Mouse (Mus musculus) layer of hippocampus, adult 9-11 months (tissue): ENCODE measurements around the gene Cox14.
A peak's percentile ranks its signal among the peaks of the same experiment; 100 is the strongest.
"Not testable (repeated sequence)": the region's sequence is repeated elsewhere in the genome, so short reads cannot be mapped to it uniquely, and the experiment has no call there.

ENCODE experiments used
- DNase-seq: peaks from one replicate; pipeline ENCODE4 v3.0.0; 2022

Gene Cox14

DNA sequence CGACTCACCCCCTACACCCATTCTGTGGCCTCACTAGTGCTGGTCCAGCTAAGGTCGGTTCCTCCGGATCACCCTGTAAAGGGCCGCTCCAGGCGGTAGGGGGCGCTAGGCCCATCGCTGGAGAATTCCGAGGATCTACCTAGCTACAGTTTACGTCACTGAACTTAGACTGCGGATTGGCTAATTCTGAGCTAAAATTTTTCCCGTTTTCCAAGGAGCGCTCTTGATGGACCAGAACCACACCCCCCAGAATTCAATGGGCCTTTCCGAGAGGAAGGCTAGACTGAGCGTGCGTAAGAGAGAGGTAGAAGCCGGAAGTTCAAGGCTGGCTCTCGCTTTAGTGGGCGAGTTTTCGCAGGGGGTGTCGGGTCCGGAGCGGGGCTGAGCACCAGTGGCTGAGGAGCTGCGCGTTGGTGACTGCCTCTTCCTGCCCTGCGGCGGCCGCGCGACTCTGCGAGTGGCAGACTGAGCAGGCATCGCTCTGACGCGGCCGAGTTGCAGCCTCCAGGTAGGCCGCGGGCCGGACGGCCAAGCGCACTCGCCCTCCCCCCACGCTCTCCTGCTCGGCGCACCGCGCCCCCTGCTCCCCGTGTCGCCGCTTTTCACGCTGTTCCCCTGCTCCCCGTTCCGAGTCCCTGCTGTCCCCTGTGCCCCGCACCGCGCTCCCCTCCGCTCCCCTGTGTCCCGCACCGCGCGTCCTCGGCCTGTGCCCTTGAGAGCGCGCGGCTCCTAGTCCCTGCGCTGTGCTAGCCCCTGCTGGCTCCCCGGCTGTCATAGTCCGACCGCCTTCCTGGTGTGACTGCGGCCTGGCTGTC lies at the start of gene Cox14:
Gene Cox14, plus strand, starts transcription at position 278 of the 815 bp plus-strand sequence.
- peak; percentile 98 for DNase-seq

DNA sequence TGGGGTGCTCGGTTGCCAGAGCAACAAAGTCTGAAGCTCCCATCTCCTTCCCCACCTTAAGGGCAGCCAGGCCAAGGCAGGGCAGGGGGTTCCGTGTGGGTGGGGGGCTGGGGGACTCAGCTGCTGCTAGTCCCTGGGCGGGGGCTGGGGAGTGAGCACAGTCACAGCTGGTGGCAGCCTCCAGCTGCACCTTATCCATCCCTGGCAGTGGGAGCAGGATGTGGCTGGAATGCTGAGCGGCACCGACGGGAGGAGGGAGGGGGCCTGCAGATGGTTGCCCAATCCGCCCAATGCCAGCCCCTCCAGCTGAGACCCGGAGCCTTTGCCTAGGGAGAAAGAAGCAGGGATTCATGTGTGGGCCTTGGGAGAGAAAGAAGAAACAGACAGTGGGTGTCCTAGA lies 48.3 kb upstream of the Cox14 start:
- no peak for DNase-seq

DNA sequence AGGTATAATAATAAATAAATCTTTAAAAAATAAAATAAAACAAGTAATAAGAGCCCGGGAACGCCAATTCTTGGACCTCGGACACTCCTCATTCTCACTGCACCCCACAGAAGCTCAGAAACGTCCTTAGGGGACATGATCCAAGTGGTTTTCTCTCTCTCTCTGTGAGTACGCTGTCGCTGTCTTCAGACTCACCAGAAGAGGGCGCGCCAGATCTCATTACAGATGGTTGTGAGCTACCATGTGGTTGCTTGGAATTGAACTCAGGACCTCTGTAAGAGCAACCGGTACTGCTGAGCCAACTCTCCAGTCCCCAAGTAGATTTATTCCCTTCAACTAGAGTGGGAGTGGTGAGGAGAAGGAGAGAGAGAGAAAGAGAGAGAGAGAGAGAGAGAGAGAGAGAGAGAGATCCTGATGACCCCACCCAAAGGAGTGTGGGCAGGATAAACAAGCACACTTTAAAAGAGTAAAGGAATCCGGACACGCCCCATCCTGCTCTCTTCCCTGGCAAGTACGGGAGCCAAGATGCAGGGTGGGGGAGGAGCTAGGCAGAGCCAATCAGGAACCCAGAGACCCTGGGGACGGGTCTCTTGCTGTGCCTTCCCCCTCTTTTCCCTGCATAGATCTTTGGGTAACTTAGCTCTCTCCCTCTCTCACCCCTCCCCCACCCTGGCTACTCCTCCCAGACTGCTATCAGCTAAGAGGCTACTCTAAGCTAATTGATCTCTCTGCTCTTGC lies 47.2 kb upstream of the Cox14 start:
- no peak for DNase-seq

DNA sequence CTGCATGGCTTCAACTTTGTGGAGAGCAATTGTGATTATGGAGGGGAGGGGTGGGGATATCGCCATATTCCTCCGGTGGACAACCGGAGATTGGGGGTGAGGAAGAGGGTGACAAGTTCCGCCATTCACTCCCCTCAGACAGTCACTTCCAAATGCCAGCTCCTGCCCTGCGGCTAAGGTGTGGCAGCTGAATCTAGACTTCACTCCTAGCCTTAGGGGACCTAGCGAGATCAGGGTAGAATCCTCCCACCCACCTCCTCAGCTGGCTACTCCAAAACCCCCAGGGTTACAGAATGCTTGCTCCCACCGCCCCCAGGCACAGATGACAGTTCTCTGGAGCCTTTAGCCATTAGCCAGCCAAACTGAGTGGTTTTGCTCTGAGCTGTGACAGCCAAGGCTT lies 46.4 kb upstream of the Cox14 start:
- DNase-seq, result no peak

DNA sequence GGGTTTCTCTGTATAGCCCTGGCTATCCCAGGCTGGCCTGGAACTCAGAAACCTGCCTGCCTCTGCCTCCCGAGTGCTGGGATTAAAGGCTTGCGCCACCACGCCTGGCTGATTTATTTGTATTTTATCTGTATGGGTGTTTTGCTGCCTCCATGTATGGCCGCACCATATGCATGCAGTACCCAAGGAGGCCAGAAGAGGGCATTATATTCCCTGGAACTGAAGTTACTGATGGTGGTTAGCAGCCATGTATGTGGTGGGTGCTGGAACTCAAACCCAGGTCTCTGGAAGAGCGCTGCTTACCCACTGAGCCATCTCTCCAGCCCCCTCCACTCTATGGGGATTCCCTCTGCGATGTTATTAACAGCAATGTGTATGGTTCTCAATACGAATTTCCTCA lies 42.5 kb upstream of the Cox14 start:
- DNase-seq, result no peak

DNA sequence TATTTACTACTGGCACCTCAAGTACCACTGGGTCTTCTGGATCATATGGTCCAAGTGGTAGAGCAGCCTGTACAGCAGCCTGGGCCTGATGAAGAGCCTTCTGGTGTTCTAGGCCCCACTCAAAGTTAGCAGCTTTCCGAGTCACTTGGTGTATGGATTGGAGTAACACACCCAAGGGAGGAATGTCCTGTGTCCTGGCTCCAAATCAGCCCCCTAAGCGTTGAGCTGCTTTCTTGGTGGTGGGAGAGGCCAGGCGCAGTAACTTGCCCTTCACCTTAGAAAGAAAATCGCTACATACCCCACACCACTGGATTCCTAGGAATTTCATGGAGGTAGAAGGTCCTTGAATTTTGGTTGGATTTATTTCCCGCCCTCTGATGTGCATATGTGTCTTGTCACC lies 41.3 kb upstream of the Cox14 start:
- no peak for DNase-seq

DNA sequence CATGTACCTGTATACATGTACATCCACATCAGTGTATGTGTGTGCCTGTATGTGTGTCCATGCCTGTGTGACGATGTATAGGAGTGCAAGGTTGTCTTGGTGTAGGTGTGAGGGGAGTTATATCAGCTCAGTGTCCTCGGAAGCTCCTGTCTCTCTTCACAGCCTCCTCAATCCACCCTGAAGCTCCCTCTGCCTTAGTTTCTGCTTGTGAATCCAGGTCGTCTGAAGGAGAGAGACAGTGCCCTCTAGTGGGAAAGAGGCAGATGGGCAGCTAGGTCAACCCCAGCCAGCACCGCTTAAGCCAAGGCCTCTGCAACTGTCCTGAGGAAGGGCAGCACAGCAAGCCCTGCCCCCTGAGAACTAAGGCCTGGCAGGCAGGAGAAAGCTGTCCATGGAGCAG lies 36.7 kb upstream of the Cox14 start:
- DNase-seq, result no peak

DNA sequence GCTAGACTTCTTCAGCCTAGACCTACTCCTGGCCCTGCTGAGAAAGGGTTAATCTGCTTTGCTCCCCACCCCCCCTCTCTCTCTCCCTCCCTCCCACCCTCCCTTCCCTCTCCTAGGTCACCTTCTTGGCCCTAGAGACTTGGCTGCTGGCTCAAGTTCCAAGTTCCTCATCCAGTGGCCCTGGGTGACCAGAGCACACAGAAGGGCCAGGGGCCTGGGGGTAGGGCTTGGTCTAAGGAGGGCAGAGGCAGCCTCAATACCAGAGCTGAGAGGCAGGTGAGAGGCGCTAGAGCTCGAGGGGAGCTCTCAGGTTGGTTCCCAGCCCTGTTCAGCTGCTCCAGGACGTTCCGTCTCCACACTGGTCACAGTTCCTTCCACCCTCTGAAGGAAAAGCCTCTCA lies 34.5 kb upstream of the Cox14 start:
- DNase-seq, result no peak

DNA sequence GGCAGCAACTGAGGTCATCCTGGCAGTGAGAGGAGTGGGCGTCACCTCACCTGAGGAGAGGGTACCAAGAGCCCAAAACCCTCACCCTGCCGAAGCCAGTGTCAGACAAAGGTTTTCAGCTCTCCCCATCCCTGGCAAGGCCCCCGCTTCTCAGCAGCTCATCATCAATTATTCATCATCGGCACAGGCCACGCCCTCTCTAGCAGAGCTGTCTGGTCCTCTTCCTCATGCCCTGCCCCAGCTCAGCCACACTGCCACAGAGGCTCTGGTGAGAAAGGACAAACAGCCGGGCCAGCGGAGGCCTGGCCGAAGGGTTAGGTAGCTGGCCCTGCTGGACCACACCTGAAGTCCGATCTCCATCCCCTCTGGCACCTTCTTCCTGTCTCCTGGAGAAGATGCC lies 33.4 kb upstream of the Cox14 start:
- no peak for DNase-seq

DNA sequence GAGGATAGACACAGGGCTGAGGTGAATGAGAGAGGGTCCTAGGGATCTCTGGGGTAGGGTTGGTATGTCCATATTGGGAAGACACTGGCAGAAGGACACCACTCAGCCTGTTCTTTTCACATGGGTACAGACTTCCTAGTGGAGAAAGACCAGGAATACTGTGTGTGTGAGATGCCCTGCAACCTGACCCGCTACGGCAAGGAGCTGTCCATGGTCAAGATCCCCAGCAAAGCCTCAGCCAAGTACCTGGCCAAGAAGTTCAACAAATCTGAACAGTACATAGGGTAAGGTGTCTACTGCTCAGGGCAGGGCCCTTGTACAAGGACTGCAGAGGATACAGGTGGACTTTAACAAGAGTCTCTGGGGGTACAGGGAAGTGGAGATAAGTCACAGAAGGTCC lies 28.1 kb upstream of the Cox14 start:
- no peak for DNase-seq

DNA sequence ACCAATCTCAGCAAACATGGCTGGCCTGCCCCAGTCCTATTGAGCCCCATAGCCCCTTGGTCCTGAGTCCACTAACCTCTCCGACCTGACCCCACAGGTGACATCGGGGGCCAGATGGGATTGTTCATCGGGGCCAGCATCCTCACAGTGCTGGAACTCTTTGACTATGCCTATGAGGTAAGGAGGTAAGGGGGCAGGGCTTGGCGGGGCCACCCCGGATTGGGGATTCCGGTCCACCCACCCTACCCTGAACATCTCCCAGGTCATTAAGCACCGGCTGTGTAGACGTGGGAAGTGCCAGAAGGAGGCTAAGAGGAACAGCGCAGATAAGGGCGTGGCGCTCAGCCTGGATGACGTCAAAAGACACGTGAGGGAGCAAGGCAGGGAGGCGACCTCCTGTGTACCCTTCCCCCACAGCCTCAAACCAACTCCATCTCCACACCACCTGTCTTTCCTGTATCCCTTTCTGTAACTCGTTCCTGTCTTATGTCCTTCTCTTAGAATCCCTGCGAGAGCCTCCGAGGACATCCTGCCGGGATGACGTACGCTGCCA lies 26.8 kb upstream of the Cox14 start:
- DNase-seq, result no peak

DNA sequence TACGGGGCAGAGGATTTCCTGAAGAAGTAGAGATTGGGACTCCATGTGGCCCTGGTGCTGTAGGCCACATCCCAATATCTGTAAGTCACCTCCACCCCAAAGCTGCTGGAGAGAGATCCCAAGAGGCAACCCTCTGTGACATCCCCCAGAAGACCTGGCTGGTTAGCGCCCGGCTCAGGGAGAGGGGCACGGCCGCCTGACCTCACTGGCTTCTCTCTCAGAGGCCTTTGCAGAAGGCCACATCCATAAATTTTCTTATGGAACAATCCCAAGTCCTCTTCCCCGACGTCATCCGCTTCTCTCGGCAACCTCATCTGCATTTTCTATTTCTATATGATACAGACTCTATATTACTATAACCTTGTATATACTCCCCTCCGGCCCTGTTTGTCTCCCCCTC lies 25.7 kb upstream of the Cox14 start:
- no peak for DNase-seq

DNA sequence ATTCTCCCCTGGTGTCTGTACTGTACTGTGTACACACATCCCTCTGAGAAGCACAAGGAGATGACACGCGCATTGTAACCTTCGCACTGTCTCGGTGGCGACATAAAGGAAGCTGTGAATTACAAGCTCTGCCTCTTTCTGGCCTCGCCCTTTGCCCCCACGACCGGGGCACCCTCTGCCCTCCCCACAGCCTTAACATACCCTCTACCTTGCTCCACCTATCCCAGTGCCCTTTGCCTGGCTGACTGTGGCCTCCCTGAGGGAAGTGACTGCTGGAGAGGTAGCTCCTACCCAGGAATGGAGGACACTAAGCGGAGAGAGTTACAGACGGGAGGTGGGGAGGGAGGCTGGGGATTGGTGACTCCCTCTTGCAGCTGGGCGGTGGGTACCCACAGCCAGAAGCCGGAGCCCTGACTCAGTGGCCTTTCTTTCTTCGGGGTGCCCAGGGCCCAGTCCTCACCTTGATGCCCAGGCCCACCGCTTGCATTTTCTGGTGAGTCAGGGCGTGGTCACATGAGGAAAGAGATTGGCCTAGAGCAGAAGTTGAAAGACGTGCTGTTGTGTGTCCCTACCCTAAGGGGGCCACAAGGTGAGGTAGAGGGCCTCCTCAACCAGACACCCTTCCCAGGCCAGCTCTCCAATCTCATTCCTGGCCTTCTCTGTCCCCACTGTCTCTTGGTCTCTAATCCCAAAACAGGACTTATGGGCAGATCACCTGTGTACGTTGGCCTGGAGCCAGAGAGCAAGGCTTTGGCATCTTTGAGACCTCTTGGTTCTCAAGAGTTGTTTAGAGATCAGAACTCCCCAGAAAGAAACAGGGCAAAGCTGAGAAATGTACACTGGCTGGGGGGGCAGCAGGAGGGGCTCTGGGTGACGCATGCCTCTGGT lies 25.0 kb upstream of the Cox14 start:
- DNase-seq, result no peak

DNA sequence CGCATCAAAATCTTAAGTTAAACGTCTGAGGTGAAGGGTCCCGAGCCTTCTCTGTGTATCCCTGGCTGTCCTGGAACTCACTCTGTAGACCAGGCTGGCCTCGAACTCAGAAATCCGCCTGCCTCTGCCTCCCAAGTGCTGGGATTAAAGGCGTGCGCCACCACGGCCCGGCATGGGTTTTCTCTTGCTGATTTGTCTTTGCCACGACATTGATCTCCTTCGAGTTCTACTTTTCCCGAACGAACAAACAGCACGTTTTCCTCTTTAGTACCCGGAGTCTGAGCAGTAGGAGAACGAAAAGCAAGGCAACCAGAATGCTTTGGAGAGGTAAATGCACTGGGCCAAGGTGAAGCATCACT lies 23.8 kb upstream of the Cox14 start:
- not testable (repeated sequence) for DNase-seq

DNA sequence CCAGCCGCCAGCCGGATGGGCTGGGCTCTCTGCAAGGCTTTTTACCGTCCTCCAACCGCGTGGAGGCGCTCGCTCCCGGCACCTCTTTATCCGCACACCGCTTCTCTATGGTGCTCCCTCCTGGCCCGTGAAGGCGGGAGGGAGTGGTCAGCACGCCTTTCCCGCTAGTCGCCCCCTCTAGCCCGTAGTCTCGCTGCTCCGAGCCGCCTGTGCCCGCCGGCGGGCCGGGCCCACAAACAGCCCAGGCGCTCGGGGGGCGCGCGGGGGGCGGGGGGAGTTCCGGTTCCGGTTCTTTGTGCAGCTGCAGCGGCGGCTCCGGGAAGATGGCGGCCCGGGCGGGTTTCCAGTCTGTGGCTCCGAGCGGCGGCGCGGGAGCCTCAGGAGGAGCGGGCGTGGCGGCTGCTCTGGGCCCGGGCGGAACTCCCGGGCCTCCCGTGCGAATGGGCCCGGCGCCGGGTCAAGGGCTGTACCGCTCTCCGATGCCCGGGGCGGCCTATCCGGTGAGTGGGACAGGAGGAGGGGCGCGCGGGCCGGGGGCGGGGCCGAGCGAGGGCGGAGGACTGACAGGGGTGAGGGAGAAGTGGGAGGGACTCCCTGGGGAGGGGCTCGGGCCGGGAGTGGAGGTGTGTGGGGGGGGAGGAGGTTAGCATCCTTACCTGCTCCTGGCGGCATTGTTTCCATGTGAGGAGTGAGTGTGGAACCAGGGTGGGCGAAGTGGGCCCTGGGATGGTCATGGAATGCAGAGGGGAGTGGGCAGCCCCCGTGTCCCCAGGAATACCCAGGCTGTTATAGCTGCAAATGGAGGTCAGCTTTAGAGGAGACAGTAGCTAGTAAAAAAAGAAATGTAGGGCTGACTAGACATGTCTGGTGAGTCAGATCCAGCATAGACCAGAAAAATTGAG lies 23.2 kb upstream of the Cox14 start, which contains the start of gene Smarcd1:
Gene Smarcd1, plus strand, starts transcription at position 131 of the 902 bp plus-strand sequence.
- DNase-seq, result peak; percentile 94

DNA sequence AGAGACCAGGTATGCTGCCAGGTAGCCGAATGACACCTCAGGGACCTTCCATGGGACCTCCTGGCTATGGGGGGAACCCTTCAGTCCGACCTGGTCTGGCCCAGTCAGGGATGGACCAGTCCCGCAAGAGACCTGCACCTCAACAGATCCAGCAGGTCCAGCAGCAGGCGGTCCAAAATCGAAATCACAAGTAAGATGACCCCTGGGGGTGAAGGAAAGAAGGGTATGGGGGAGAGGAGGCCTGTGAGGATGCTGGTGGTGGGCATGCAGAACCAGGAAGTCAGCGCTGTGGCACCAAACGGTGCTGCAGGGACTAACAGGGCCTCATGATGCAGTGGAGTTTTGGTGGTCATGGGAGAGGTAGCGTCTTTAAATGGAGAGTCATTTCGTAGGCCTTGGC lies 22.3 kb upstream of the Cox14 start:
- DNase-seq, result no peak

DNA sequence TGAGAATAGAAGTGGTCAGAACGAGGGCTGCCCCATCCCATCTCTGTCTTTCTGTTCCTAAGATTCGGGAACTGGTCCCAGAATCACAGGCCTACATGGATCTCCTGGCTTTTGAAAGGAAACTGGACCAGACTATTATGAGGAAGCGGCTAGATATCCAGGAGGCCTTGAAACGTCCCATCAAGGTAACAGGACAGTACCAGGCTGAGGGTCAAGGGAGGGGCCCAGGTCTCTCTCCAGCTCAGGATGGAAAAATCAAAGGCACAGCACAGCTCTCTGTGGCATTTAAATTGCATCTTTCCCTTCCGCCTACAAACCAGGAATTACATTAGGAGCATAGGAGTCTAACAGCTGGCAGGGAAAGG lies 21.8 kb upstream of the Cox14 start:
- no peak for DNase-seq

DNA sequence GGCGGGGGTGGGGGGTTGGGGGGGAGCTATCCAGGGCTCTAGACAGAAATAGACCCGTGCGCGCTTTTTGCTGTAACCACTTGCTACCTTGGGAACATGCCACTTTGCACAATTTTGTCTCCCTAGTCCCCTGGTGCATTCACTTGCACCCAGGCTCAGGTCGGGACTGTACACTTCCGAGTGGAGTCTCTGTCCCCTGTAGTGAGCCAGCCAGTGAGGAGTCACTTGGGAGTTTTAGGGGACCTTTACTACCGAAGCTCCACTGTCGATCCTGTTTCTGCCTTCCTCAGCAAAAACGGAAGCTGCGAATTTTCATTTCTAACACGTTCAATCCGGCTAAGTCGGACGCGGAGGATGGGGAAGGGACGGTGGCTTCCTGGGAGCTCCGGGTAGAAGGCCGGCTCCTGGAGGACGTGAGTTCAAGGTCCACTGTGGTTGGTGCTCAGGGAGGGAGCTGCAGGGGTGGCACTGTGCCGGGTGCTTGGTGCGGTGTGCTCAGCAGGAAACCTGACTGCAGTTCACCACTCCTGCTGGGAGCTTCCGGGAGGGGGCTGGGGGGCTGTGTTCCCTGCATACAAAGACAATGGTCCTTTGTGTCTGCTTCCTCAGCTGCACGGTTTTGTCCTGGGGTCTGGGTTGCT lies 21.3 kb upstream of the Cox14 start:
- DNase-seq, result peak; percentile 55

DNA sequence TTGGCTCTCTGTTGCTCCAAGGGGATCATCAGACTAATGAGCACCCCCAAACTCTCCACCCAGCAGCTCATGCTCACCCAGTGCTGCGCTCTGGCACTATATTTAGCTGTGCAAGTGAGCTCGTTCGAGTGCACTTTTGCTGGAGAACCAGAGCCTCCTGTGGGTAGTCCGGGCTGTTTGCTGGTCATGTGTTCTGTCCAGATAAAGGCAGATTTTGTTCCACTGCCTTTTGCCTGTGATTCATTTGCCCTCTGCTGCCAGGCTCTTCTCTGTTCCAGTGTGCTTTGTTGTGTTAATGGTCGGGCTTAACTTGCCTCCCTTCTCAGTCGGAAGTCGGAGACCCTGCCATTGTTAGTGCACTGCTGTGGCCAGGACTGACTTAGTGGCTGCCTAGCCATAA lies 20.5 kb upstream of the Cox14 start:
- DNase-seq, result peak; percentile 72

DNA sequence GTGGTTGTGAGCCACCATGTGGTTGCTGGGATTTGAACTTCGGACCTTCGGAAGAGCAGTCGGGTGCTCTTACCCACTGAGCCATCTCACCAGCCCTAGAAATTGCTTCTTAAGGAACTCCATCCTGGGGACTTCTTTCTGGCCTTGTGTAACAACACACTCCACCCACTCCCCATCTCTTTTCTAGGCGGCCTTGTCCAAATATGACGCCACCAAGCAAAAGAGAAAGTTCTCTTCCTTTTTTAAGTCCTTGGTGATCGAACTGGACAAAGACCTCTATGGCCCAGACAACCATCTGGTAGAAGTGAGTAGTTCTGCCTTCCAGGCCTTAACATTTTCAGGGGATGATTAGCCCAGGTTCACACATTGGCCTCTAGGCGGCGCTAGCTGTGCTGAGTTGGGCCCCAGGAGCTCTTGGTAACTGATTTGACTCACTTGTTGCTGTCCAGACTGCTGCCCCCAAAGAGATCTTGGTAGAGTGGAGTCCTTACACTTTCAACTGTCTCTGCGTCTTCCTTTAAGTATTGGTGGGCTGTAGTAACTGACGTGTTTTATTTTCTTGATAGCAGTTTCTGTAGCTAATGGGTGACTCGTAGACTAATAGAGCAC lies 19.9 kb upstream of the Cox14 start, which contains the start of gene Gm17349:
Gene Gm17349, minus strand, starts transcription at position 51 of the 609 bp plus-strand sequence.
- DNase-seq, result peak; percentile 60

DNA sequence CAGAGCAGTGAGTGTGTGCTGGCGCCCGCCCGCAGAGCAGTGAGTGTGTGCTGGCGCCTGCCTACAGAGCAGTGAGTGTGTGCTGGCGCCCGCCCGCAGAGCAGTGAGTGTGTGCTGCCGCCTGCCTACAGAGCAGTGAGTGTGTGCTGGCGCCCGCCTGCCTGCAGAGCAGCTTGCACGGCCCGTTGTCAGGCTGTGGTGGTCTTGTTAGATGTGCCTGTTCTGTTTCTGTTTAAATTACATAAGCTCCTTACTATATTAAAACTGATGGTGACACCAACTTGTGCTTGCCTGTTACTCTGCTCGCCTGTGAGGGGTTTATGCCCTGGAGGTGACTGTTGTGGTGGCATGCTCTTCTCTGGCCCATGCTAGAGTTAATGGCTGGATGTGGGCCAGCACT lies 17.2 kb upstream of the Cox14 start:
- peak; percentile 54 for DNase-seq
